Mouse (Mus musculus) forebrain, embryonic 13.5 days (tissue): ENCODE data around the gene Isy1. TPM values are rescaled to one million over a fixed set of nuclear protein-coding genes. Genes with fewer than 3 reads are reported as not detected.
A peak's percentile ranks its signal among the peaks of the same experiment; 100 is the strongest.

ENCODE experiments used
- ATAC-seq: fragments of 200-750 bp; cut with Nextera tagmentation; 2 replicates; pipeline ENCODE4 v1.8.0; 2017
- H3K27ac ChIP-seq: fragments of 300-500 bp; sonication (generic); 2 replicates; pipeline ENCODE4 v1.5.1; 2015; ENCODE audit warnings: inconsistent platforms, mild to moderate bottlenecking, moderate library complexity
- H3K27me3 ChIP-seq: fragments of 300-500 bp; sonication (generic); 2 replicates; pipeline ENCODE4 v1.6.1; 2015; ENCODE audit warnings: mild to moderate bottlenecking, inconsistent platforms
- H3K36me3 ChIP-seq: fragments of 300-500 bp; sonication (generic); 2 replicates; pipeline ENCODE4 v1.6.1; 2015; ENCODE audit warnings: mild to moderate bottlenecking, inconsistent platforms; ENCODE audit not compliant: poor library complexity, severe bottlenecking
- H3K4me1 ChIP-seq: fragments of 300-500 bp; sonication (generic); 2 replicates; pipeline ENCODE4 v1.6.1; 2015; ENCODE audit warnings: inconsistent platforms
- H3K4me2 ChIP-seq: fragments of 300-500 bp; sonication (generic); 2 replicates; pipeline ENCODE4 v1.6.1; 2015; ENCODE audit warnings: inconsistent platforms, mild to moderate bottlenecking, moderate library complexity
- H3K4me3 ChIP-seq: fragments of 300-500 bp; sonication (generic); 2 replicates; pipeline ENCODE4 v1.5.1; 2015; ENCODE audit warnings: mild to moderate bottlenecking, inconsistent platforms
- H3K9ac ChIP-seq: fragments of 300-500 bp; sonication (generic); 2 replicates; pipeline ENCODE4 v1.6.1; 2015; ENCODE audit warnings: mild to moderate bottlenecking, inconsistent platforms
- H3K9me3 ChIP-seq: fragments of 300-500 bp; sonication (generic); replicated peaks from 2 replicates; pipeline ENCODE4 v1.6.1; 2016; ENCODE audit warnings: inconsistent platforms
- WGBS: fragments of 180-500 bp; shearing (Covaris S2); methylation state at CpG from one replicate; pipeline ENCODE4 v1.1.7; 2015; 5-methylcytosine and 5-hydroxymethylcytosine counted together
- polyA plus RNA-seq: library from polyadenylated mRNA; unstranded; fragments of >200 nt; fragmentation: Nextera tagmentation; extraction: Ambion mirVana; gene quantifications from 2 replicates; pipeline ENCODE4 v1.2.1, GENCODE M21; 2015

Gene Isy1
- 46.5 and 49.8 TPM in 2 replicates for polyA plus RNA-seq

DNA sequence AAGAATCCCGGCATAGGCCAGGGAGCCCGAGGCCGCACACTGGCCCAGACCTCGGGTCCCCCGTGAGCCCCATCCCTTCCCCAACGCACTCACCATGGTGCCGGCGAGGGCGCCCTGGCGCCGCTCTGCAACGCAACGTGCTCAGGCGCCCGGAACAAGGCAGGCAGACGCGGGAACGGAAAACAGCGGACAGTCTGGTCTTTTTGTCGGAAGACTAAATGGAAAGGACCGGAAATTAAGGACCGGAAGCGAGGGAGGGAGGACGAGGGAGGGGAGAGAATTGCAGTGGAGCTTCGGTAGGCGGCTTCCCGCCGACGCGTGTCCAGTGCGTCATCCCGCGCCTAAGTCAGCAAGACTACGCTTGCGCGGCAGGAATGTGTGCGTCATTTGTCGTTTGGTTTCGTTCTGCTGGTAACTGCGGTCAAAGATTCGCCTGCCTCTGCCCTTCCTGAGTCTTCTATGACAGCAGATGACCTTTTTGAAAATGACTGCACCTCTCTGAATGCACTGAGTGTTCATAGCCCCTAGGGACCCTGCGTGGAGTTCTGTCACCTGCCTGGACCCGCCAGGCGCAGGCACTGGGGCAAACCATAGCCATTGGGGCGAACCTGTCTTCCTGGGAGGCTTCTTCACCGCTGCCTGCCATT is at the start of gene Isy1:
TSS of gene Isy1 (minus strand) at position 248 of the 647 bp plus-strand sequence.
- WGBS, result under 1% methylated on average over 46 of the region's 46 CpGs
- H3K27me3 ChIP-seq, result no peaks in the 10 kb centered on the region
- H3K9ac ChIP-seq, result peak within 1 kb of the TSS; percentile 82
- H3K4me3 ChIP-seq, result peak within 1 kb of the TSS; percentile 83
- no peaks in the 10 kb centered on the region for H3K9me3 ChIP-seq
- peak within 1 kb of the TSS; percentile 93 for H3K27ac ChIP-seq
- peaks cover 50% of the 10 kb centered on the region for H3K36me3 ChIP-seq
- ATAC-seq, result peak; percentile 98
- peak within 1 kb of the TSS; percentile 71 for H3K4me2 ChIP-seq
- peaks cover 20% of the 10 kb centered on the region for H3K4me1 ChIP-seq

DNA sequence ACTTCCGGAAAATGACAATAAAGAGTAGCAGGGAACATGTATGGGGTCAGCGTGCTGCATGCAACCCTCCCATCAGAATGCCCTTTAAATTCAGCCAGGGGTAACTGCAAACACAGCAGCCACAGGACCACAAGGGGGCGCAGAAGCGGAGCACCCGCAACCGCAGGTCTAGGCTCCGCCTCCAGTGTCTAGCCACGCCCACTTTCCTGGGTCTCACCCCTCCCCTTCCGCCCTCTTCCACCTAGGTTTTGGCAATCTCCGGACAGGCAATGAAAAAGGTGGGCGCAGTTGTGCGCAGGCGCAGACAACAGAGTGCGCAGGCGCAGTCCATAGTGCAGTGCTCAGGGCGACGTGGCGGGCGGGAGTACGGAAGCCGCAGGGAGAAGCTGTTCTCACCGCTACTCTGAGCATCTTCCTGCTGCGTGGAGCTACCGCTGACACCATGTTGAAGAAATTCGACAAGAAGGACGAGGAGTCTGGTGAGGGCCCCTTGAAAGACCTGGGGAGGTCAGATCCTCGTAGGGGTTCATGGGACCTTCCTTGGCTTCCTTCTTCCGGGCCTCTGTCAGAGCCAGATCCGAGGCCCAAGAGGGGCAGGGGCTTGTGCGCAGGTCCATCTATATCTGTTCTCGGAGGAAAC is 49.1 kb upstream of the Isy1 start, which contains the start of gene Copg1:
TSS of gene Copg1 (plus strand) at position 221 of the 640 bp plus-strand sequence.
- Histone ChIP-seq H3K4me2 (peak within 1 kb of the TSS; percentile 83), H3K27me3 (no peaks in the 10 kb centered on the region), H3K4me1 (peaks cover 11% of the 10 kb centered on the region), H3K27ac (peak within 1 kb of the TSS; percentile 49; the same call in 1 of the 2 replicates), H3K9me3 (no peaks in the 10 kb centered on the region), H3K4me3 (peak within 1 kb of the TSS; percentile 82), H3K9ac (peak within 1 kb of the TSS; percentile 95), H3K36me3 (peaks cover 34% of the 10 kb centered on the region)
- ATAC-seq, result peak; percentile 96
- under 1% methylated on average over 31 of the region's 31 CpGs for WGBS

DNA sequence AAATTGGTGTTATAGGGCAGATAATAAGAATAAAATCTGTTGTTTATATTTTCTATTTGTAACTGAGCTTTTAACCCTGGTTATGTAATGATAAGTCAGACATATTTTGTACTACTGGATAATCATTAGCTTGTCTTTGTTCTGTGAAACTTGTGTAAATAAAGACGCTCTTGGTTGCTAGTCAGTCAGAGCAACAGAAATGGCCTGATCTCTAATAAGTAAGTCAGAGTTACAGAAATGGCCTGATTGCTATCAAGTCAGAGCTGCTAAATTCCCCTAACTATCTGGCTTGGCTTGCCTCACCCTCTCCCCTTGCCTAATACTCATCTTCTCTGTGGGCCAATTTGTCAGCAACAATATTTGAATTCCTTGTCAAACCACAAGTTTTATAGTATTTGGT is 48.1 kb upstream of the Isy1 start:
- Histone ChIP-seq H3K36me3 (peaks cover 24% of the 10 kb centered on the region), H3K9ac (no peak overlapping the region), H3K9me3 (no peaks in the 10 kb centered on the region), H3K4me2 (no peak overlapping the region), H3K27ac (no peak overlapping the region), H3K4me1 (peaks cover 11% of the 10 kb centered on the region), H3K4me3 (no peak overlapping the region), H3K27me3 (no peaks in the 10 kb centered on the region)
- no peak for ATAC-seq
- WGBS, result 94% methylated on average over 1 of the region's 1 CpGs

DNA sequence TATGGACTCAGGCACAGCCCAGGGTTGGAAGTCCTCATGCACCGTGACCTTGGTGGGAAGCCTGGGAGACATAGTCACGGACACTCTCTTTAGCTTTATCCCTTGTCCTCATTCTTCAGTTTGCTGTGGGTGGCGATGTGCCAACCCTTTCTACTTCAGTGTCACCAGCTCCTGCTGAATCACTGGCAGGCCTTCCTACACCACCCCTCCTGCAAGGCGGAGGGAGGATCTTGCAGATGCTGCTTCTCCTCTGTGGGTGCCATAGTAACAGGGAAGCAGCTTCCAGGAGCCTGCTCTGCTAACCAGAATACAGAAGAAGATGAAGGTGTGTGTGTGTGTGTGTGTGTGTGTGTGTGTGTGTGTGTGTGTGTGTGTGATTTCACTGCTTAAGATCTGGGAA is 44.2 kb upstream of the Isy1 start:
- no peak for ATAC-seq
- no peak overlapping the region for H3K9ac ChIP-seq
- H3K9me3 ChIP-seq, result no peaks in the 10 kb centered on the region
- no peaks in the 10 kb centered on the region for H3K4me1 ChIP-seq
- no peak overlapping the region for H3K4me2 ChIP-seq
- no peak overlapping the region for H3K4me3 ChIP-seq
- H3K27ac ChIP-seq, result no peak overlapping the region
- no peaks in the 10 kb centered on the region for H3K27me3 ChIP-seq
- H3K36me3 ChIP-seq, result no peaks in the 10 kb centered on the region
- WGBS, result 57% methylated on average over 4 of the region's 4 CpGs

DNA sequence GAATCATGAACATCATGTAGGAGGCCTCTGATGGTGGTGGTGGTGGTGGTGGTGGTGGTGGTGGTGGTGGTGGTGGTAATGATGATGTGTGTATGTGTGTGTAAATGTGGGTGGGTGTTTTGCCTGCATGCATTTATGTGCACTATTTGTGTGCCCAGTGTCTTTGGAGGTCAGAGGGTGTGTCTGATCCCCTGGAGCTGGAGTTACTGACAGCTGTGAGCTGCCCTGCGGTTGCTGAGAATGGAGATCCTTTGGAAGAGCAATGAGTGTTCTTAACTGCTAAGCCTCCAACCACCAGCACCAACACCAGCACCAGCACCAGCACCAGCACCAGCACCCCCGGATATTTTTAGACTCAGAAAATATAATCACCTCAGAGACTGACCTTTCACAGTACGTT is 43.6 kb upstream of the Isy1 start:
- Histone ChIP-seq H3K4me2 (no peak overlapping the region), H3K27me3 (no peaks in the 10 kb centered on the region), H3K36me3 (no peaks in the 10 kb centered on the region), H3K27ac (no peak overlapping the region), H3K4me1 (no peaks in the 10 kb centered on the region), H3K4me3 (no peak overlapping the region), H3K9ac (no peak overlapping the region), H3K9me3 (no peaks in the 10 kb centered on the region)
- 73% methylated on average over 3 of the region's 3 CpGs for WGBS
- ATAC-seq, result no peak

DNA sequence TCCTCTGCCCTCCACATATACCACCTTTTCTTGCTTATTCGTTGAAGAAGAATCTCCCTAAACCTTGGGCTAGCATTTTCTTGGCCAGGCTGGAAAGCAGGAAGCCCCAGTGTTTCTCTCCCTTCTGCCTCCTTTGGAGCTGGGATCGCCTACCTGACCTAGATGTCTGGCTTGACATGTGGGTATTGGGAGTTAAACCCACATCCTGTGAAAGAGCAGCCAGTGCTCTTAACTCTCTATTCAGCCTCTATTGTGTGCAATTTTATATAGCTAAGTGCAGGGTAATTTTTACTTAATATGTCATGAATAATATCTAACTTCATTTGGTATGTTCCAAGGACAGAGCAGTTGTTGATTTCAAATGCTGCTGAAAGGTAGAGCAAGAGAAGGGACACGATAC is 41.0 kb upstream of the Isy1 start:
- Histone ChIP-seq H3K27me3 (no peaks in the 10 kb centered on the region), H3K4me3 (no peak overlapping the region)
- WGBS, result 69% methylated on average over 3 of the region's 3 CpGs

DNA sequence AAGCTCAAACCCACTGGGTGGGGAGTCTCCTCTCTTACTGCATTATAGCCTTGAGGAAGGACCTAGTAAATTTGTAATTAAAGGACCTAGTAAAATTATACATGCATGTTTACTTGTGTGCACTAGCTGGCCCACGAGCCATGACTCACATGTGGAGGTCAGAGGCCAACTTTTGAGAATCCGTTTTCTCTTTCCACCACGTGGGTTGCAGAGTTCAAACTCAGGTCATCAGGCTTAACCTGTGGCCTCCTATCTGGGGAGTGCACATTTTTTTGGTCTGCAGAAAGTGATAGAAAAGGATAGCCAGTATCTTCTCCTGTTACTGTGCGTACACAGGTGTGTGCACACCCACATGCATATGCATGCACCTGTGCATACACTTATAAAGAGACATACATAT is 40.4 kb upstream of the Isy1 start:
- Histone ChIP-seq H3K27me3 (no peaks in the 10 kb centered on the region), H3K4me3 (no peak overlapping the region), H3K4me2 (no peak overlapping the region), H3K9ac (no peak overlapping the region), H3K27ac (no peak overlapping the region), H3K4me1 (no peaks in the 10 kb centered on the region), H3K36me3 (no peaks in the 10 kb centered on the region), H3K9me3 (no peaks in the 10 kb centered on the region)
- no peak for ATAC-seq
- WGBS, result 72% methylated on average over 4 of the region's 4 CpGs

More for the DNA sequence above, 41.0 kb upstream of the Isy1 start:
- Histone ChIP-seq H3K36me3 (no peaks in the 10 kb centered on the region), H3K4me2 (no peak overlapping the region), H3K27ac (no peak overlapping the region), H3K4me1 (no peaks in the 10 kb centered on the region), H3K9ac (no peak overlapping the region), H3K9me3 (no peaks in the 10 kb centered on the region)
- no peak for ATAC-seq

DNA sequence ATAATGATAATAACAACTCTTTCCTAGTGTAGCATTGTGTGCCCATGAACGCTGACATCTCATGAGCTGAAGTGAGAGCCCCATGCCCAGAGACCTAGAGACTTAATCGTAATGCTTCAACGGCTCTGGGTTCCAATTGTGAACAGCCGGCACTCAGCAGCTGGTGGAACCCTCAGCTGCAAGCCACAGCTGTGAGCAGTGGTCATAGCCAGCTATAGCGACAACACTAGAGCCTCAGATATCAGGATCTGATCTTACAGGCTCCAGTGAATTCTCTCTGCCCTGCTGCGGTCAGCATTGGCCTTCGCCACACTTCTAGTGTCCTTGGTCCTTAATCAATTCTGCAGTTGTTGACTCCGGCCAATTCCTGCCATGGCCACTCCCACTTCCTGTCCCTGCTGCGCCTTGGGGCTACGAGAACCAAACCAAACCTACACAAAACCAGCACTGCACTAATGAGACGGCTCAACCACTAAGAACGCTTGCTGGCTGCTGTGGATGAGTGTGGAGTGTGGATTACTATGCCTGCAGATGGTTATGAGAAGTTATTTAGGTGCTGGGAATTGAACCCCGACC is 37.6 kb upstream of the Isy1 start:
- Histone ChIP-seq H3K27me3 (no peaks in the 10 kb centered on the region), H3K9ac (no peak overlapping the region), H3K4me2 (no peak overlapping the region), H3K9me3 (no peaks in the 10 kb centered on the region), H3K4me3 (no peak overlapping the region), H3K27ac (no peak overlapping the region), H3K4me1 (no peaks in the 10 kb centered on the region), H3K36me3 (no peaks in the 10 kb centered on the region)
- no peak for ATAC-seq
- 82% methylated on average over 13 of the region's 13 CpGs for WGBS

DNA sequence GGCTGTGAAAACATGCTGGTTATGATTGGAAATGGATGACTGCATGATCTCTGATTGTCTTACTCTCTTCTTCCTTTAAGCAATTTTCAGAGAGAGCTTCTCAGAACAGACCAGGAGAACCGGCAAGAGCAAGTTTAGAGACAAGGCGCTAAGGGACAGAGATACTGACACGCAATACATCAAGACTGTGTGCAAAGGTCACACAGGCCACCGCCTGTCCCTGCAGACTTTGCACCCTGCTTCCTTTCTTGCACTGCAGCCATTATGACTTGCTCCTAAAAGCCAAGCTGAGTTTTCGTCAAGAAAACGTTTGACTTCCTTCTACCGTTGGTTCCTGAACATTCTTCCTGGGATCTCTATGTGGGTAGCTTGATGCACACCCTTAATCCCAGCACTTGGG is 37.0 kb upstream of the Isy1 start:
- H3K27me3 ChIP-seq, result no peaks in the 10 kb centered on the region
- no peak overlapping the region for H3K9ac ChIP-seq
- H3K27ac ChIP-seq, result no peak overlapping the region
- no peaks in the 10 kb centered on the region for H3K36me3 ChIP-seq
- H3K4me3 ChIP-seq, result no peak overlapping the region
- 91% methylated on average over 7 of the region's 7 CpGs for WGBS
- no peaks in the 10 kb centered on the region for H3K4me1 ChIP-seq
- H3K4me2 ChIP-seq, result no peak overlapping the region
- ATAC-seq, result no peak
- no peaks in the 10 kb centered on the region for H3K9me3 ChIP-seq

DNA sequence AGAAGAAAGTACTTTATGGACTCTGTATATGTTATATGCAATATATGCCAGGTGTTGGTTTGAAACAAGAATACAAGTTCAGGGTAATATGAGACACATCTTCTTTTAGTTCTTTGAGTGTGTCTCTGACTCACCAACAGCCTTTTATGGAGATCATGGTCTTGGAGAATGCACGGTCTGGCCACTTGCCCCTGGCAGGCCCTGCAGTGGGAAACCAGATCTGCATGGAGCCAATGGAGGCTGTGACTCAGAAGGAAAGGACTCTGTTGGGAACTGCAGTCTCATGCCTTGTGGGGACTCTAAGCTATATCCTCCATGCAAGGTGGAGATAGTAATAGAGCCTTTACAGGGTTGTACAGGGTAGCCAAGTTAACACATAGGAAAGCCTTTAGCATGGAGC is 36.5 kb upstream of the Isy1 start:
- ATAC-seq, result no peak
- Histone ChIP-seq H3K4me3 (no peak overlapping the region), H3K4me2 (no peak overlapping the region), H3K4me1 (no peaks in the 10 kb centered on the region), H3K27ac (no peak overlapping the region), H3K27me3 (no peaks in the 10 kb centered on the region), H3K36me3 (no peaks in the 10 kb centered on the region), H3K9me3 (no peaks in the 10 kb centered on the region), H3K9ac (no peak overlapping the region)
- 91% methylated on average over 1 of the region's 1 CpGs for WGBS

DNA sequence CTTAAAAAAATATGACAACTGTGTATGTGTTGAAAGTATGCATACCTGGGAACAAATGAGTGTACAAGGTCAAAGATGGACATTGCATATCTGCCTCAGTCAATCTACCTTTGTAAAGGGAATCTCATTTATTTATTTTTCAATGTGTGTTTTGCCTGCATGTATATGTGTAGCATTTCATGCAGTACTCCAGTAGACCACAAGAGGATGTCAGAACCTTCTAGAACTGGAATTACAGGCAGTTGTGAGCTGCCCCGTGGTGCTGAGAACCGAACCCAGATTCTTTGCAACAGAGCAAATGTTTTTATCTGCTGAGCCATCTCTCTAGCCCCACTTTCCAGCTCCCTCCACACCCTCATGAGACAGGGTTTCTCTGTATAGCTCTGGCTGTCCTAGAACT is 35.4 kb upstream of the Isy1 start:
- Histone ChIP-seq H3K4me2 (no peak overlapping the region), H3K27ac (no peak overlapping the region), H3K36me3 (no peaks in the 10 kb centered on the region), H3K4me1 (no peaks in the 10 kb centered on the region), H3K27me3 (no peaks in the 10 kb centered on the region), H3K9ac (no peak overlapping the region), H3K9me3 (no peaks in the 10 kb centered on the region), H3K4me3 (no peak overlapping the region)
- ATAC-seq, result no peak
- 89% methylated on average over 2 of the region's 2 CpGs for WGBS

DNA sequence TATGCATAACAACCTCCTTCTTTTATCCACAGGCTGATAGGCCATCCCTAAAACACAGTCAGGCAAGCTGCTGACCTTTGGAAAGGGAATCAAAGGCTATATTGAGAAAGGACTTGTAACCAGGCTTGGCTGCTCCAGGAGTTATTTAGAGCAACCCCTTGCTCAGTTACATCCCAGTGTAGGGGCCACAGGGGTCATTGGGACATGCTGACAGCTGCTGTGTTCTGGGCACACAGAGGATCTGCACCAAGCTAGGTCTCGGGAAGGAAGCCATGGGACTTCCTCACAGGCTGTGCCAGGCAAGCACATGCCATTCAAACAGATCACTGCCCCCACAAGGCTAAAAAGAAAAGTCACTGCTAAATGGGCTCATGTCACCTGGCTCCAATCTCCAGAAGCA is 34.5 kb upstream of the Isy1 start:
- no peak overlapping the region for H3K27ac ChIP-seq
- WGBS, result 63% methylated on average over 1 of the region's 1 CpGs
- no peak overlapping the region for H3K4me3 ChIP-seq
- no peak for ATAC-seq
- no peaks in the 10 kb centered on the region for H3K9me3 ChIP-seq
- no peaks in the 10 kb centered on the region for H3K36me3 ChIP-seq
- H3K27me3 ChIP-seq, result no peaks in the 10 kb centered on the region
- no peak overlapping the region for H3K9ac ChIP-seq
- no peaks in the 10 kb centered on the region for H3K4me1 ChIP-seq
- H3K4me2 ChIP-seq, result no peak overlapping the region
